Mouse (Mus musculus) telencephalon, adult 2 months (tissue): Measurements from ENCODE around the gene Inafm2.

Source experiments
- DNase-seq: peaks from one replicate; pipeline ENCODE4 v3.0.0-alpha.2; 2011; ENCODE audit warnings: low read depth, low spot score

Inafm2 gene

DNA sequence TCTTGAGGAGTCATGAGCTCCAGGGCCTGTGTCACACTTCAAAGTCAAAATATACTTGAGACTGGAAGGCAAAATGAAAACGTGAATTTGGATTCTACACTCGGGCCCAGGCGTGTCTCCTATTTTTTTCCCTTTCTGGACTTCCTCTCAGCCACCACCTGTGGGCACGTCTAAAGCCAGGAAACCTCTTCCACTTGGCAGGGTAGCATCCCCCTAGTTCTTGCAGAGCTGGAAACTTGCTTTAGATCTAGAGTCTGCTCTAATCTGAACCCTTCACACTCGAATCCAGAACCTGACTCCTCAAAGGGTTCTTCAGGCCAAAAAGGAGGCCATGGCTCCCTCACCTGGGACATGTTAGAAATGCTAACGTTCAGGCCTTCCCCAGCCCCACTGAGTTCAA, 9.8 kb downstream of the Inafm2 start:
- no peak for DNase-seq

DNA sequence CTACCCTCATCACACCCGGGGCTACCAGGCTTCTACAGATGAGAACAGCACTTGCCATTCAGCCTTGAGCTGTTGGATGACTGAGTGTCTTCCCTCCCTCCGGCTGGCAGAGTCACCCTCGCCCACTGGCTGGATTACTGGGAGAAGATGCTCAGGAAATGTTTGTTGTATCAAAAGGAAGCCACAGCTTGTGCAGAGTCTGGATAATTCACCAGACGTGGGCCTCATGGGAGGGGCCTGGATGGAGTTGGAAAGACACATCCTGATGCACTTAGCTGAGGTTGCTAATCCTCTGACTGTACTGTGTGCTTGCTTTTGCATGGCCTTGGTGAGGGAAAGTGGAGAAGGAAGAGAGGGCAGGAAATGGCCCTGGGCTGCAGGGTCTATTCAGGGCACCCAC, 10.5 kb downstream of the Inafm2 start:
- DNase-seq: no peak

DNA sequence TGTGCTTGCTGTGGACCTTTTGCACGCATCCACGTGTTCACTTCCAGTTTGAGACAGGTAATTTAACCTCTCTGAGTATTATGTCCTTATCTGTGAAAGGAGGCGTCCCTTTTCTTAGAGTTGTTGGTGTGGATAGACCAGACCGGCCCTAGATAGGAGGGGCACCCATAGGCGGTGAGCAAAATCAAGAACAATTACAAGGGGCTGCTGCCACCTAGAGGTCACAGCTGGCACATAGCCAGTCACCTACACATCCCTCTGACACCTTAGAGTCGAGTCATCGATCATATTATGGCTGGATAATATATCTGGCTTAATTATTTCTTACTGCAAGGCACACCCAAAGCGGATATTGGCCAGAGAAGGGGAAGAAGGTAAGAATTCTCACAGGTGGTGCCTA, 14.3 kb downstream of the Inafm2 start:
- DNase-seq: no peak

DNA sequence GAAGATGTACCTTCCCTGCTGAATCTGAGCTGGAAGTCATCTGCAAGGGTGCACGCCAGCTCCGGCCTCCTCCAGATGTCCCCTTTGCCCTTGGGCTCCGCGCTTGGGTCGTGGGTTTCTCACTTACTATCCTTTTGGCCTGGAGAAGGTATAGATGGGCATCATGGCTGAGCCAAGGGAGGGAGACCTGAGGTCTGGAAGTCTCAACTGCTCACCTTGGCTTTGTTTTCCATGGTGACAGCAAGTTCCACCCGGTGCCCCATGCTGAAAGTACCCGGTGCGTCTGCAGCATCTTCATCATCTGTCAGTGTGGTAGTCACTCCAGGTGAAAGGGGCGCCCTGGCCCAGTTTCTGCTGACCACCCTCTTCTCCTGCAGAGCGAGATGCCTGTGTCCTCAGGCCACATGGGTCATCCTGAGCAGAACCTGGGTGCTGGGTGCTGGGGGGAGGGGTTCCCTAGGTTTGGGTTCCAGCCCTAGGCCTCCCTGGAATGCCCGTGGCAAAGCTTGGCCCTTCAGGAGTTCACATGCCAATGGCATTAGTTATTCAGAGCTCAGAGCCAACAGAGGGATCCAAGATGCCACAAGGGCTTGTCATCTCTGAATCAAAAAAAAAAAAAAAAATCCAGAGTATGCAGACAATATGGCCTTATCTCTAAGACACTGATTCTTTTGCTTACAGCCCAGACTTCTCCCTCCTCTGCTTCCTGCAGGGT, 14.9 kb downstream of the Inafm2 start:
- no peak for DNase-seq

DNA sequence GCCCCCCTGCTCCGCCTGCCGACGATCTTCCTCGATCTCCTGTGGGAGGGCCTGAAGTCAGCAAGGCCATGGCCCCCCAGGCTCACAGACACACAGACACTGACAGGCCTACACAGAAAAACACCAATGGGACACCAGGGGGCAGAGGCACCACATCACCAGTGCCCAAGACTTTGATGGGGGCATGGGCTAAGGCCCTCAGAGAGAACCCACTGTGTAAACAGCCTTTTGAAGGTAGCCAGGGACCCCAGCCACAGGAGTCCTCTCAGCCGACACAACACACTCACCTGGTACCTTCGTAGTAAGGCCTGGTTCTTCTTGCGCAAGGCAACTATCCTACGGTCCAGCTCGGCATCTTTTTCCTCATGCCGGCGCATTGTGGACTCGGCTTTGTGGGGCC, 15.8 kb downstream of the Inafm2 start:
- DNase-seq: no peak

DNA sequence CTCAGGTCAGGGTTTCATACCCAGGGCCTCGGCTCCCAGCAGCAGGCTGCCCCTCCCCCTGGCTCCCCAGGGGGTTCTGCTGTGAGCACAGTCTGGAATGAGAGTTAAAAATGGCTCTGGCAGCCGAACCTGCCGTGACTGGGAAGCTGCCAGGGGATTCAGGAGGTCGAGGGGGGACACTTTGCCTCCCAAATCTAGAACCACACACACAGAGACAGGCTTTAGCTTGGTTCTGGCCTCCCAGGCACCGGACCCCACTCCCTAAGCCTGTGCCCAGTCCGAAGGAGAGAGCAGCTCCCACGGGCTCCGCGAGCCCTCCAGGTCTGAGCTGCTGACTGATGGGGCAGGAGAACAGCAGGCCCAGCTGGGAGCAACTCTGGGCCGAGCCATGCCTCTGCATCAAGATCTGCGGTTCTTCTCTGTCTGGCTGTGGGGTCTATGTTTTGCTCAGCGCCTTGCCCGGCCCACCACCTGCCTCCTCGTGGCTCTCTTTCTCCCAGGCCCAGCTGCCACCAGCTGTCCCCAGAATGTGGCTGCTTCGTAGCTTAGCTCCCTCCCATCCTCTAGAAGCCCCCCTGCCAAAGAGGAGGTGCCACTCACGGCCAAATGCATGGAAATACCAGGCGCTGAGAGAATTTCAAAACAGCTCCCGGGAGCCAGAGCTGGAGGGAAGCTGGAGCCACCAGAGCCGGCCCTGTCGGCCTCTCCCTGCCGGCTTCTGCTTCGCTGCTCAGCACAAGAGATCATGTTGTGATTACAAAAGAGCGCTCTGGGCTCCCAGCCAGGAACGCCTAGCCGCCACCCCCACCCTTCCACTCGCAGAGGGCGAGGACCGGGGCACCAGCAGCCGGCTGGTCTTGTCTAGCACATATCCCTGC, 16.6 kb downstream of the Inafm2 start, which contains the start of gene Ccdc9b:
Gene Ccdc9b, minus strand, starts transcription at position 756 of the 878 bp plus-strand sequence.
- no peak for DNase-seq

DNA sequence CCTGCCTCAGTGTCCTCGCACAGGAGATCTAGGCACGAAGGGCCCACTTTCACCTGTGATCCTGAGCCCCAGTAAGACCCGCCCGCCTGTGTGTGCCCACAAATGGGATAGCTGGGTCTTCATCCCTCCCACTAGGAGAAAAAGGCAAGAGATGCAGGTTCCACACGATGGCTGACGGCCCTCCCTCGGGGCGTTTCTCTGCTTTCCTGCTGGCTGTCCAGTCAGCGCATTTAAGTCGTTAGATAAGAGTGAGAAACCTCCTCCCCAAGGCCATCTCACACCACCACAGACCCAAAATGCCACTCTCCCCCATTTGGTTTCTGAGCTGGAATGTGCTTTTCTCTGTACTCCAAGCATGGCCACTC, 17.2 kb downstream of the Inafm2 start:
- no peak for DNase-seq

DNA sequence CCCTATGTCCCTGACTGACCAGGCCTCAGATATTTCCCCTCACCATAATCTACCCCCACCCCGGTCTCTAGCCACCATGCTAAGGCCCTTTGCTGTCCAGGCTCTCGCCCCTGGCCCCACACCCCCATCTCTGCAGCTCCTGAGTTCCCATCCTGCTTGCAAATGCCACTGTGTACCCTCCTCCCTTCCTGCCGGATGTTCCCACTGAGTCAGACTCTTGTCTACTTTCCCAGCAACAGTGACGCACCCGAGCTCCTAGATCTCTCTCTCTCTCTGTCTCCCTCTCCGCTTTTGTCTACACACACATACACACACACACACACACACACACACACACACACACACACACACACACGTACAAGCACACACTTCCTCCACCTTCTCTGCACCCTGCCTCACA, 17.9 kb downstream of the Inafm2 start:
- peak; percentile 78 for DNase-seq

DNA sequence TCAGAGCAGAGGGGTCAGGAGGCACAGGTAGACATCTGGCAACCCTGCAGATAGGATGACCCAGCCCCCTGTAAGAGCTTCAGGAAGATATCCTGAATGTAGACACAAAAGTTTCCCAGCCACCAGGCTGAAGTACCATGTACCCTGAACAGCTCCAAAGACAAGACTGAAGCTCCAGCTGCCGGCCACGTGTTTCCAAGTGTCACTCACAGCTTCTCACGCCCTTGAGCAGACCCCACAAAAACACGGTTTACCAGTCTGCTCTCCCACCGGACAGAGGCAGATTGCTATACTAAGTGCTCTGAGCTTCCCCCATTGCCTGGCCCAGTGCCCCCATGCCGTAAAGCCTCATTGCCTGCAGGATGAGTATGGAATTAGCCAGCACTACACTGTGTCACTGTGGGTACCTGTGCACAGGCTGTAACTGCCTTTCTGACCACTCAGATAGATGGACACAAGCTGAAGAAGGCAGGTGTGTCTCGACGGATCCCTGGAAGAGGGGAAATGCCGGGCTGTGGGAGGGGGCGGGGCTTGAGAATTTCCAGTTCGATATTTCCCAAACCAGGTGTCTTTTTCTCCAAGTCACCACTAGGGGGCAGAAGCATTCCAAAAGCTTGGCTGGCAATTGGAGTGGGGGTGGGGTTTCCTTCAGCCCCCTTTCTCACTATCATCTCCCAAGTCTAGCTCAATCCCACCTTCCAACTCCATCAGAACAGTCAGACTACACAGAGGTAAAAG, 18.7 kb downstream of the Inafm2 start:
- DNase-seq: no peak

DNA sequence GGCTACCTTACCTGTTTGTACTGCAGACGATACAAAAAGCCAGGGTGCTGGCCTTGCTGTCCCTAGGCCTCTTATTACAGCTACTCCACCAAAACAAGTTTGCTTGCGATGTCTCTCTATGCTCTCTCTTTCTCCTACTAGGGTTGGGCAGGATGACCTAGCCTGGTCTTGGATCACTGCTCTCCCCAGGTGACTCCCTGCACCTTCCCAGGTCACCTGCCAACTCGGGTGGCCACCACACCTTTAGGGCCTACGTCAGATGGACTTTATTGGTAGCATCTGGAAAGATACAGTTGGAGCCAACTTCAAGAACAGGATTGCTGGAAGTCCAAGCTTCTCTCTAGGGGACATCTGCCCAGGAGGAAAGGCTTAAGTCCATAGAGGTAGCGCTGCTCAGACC, 19.3 kb downstream of the Inafm2 start:
- no peak for DNase-seq

DNA sequence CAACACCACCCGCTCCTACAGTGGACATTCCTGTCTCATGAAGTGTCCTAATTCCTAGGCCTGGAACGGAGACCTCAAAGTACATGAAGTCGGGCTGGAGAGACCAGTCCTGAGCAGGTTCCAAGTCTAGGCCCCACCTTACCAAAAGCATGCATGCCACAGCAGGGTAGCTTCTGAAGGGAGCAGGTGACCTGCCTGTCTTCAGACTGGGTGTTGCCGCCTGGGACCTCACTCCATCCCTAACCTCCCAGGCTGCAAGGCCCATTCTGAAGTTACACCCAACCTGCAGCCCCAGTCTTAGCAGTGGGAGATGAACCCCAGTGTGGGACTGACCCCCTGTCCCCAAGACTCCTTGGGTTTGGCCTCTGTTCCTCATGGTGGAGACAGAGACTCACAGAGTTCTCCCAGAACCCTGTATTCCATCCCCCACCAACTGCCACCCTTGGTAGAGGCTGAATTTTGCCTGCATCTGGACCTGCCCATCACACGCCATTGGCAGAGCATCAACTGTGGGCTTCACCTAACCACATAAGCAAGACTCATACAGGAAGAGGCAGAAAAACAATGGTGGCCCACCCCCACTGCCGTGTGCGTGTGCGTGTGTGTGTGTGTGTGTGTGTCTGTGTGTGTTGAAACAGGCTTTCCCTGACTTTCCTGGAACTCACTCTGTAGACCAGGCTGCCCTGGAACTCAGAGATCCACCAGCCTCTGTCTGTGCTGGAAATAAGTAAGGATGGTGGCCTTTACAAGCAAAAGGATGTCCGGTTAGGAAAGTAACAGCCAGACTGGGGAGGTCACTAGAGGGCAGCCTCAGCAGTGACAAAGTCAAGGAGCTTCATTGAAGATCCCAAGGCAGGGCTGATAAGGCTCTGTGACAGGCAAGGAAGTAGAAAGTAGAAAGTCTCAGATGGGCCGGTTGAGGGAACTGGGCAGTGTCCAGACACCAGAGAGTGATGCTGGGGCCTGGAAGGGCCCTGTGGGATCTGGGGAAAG, 20.8 kb downstream of the Inafm2 start:
- DNase-seq: no peak

DNA sequence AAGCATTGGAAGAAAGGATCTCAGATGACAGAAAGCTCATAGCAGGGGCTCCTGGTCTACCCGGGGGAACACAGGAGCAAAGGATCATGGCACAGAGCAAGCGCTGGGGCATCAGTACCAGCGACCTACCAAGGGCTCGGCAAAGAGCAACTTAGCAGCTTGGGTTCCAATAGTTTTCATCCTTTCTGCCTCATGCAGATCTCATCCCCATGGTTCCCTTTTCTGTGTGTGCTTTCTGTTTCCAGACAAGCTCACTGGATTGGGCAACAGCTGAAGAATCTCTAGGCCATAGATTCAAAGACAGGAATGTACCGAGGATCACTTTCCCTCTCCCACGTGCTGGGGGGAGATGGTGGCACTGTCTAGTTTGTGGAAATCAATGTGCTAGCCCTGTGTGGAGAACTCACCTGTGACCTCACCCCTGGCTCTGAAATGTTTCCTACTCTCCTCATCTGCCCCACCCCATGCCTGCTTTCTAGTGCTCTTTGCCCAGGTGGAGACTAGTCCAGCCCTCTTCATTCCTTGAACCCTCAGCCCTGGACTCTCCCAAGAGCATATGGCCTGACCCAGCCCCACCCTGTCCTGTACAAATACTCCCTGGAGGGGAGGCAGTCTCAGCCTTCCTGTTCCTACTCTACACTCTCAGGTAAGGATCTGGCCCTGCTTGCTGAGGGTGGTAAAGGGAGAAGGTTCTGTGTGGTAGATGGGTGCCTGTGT, 26.8 kb downstream of the Inafm2 start, which contains the start of gene Phgr1:
Gene Phgr1, plus strand, starts transcription at position 612 of the 717 bp plus-strand sequence.
- no peak for DNase-seq

DNA sequence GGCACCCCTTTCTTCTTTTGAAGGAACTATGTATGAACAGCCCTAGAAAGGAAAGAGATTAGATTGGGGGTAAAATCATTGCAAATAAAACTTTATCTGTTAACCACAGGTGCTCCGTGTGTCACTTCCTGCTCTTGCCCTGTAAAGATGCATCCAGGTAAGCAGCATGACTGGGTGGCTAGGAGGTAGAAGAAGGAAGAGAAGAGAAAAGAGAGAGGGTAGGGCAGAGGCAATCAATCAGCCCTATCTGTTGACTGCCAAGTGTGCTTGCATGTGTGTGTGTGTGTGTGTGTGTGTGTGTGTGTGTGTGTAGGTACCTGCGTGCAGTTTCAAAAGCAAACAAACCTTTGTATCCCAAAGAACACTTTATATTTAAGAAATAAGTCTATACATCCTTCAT, 29.0 kb downstream of the Inafm2 start:
- DNase-seq: no peak

DNA sequence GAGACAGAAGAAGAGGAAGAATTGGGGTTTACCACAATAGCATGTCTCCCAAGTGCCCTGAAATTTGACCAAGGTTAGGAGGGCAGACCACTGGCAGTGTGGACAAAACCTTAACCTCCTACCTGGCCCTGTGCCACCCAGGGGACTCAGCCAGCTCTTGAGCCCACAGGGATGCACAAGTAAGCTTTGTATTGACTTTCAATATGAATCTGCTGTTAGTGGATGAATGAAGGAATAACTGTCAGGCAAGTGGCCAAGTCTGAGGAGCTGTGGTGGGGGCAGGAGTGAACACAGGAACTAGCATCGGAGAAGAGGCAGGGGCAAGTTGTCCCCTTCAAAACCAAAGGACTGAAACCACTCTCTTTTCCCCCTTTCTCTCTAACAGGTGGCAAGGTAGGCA, 29.8 kb downstream of the Inafm2 start:
- no peak for DNase-seq

DNA sequence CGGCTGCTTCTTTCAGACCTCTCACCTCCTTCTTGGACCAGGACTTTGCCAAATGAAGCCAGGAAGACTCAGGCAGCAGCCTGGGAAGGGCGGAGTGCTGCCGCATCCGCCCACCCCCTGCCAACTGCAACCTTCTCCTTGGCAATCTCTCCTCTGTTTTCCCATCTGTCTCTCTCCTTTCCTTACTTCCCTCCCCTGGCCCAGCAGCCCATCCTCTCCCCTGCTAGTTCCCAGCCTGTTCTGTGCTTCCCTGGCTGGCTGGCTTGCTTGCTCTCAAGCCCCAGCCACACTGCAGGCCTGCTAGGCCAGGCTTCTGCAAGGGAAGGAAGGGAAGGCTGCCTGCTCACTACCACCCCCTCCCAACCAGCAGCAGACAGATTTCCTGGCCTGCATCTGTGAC, 30.3 kb downstream of the Inafm2 start:
- DNase-seq: peak; percentile 86

DNA sequence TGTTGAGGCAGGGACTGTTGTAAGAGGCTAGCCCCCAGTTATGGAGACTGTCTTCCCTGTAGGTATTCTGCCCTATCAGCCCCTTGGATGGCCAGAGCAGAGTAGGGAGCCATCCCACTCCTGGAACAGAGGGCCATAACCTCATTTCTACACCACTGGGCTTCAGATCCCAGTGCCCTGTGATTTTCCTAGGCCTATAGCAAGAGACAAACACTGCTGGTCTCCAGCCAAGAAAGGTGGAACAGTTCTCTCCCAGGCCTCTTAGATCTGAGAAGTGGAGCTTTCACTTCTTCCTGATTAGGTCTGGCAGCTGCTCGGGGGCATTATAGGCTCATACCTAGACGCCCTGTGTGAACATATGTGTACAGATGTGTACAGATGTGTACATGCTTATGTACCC, 30.7 kb downstream of the Inafm2 start:
- no peak for DNase-seq

DNA sequence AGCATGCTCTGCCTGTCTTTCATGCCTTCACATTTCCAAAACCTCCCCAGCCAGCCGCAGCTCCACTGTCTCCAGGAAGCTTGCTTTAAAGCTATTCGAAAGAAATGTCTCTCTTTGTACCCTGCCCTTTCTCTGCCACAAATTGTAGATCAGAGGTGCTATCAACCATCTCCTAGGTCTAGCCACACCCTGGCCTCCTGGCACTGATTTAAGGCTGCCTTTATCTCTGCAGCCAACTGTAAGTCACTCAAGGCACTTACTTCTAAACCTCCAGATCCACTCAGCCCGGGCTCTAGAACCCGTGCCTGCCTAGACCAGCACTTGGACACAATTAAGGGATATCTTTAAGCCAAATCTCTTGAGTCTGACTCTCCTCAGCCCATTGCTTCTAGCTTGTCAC, 32.9 kb downstream of the Inafm2 start:
- no peak for DNase-seq

DNA sequence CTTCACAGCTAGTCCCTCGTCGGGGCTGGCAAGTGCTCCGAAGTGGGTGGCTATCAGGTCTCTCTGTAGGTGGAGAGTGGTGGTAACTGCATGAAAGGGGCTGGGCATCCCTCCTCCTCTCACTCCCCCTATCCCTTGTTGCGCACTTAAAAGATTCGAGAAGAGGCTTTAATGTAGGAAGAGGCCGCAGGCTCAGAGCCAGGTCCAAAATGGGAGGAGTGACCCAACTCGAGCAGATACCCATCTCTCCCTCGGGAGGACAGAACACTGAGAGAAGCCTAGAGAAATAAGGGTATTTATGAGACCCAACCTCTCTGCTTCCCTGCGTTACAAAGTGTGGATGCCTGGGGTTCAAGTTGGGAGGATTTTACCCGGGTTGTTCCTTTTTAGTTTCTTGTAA, 33.5 kb downstream of the Inafm2 start:
- DNase-seq: no peak

DNA sequence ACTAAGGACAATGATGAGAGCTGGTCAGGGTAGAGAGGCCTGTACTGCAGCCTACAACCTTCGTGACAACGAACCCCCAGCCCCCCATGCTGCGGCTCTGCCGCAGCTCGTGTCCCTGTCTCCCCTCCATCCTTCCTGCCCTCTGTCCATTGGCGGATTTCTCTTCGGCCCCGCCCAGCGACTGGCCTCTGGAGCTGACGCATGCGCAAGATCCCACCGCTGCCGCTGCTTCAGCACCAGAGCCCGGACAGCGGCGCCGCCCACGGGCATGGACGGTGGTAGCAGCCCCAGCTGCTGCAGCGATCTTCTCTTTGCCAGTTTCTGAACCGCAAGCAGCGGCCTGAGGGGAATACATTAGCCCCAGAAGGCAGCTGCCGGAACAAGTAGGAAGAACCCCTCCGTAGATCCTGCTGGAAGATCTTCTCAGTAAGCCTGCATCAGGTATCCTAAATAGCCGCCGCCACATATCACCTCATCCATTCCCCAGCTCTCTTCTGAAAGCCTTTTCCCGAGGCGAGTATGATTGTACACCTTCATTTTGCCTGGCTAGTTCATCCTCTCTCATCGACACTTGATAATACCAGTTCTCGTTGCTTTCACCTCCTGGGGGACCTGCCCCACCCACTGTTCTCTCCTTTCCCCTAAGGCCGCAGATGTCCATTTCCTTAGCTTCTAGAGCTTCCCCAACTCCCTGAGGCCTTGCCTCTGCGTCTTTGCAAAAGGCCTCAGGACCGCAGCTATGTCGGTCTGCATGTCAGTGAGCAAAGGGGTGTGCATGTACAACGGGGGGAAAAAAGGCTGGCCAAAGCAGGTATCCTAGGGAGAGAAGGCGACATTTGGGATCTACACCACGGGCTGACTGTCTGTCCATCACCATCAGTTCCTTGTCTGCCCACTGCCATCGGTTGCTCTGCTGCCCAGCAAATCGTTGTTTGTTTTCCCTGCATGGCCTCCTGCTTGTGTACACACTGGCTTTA, 34.2 kb downstream of the Inafm2 start, which contains the start of gene Disp2:
Gene Disp2, plus strand, starts transcription at position 216 of the 977 bp plus-strand sequence.
- DNase-seq: peak; percentile 93
